Mouse (Mus musculus) CH12.LX (cell line): ENCODE results near the gene Otud4. TPM values are rescaled to one million over a fixed set of nuclear protein-coding genes. Genes with fewer than 3 reads are reported as not detected.

Experiments
- DNase-seq: peaks from one replicate; pipeline ENCODE4 v3.0.0-alpha.2; 2013; ENCODE audit errors: extremely low read depth
- H3K27ac ChIP-seq: 2 replicates; pipeline ENCODE4 v1.5.1; 2012; ENCODE audit warnings: low read depth, mild to moderate bottlenecking, control low read depth, moderate library complexity; ENCODE audit not compliant: insufficient read depth
- H3K27me3 ChIP-seq: replicated peaks from 2 replicates; pipeline ENCODE3; 2012; ENCODE audit warnings: inconsistent platforms
- H3K36me3 ChIP-seq, 2 experiments: replicated peaks in 1 of 2; 2 replicates each; pipeline versions ENCODE3 to v1.6.1; 2012; ENCODE audit warnings: inconsistent platforms in 1 of 2, low read length in 1 of 2, mild to moderate bottlenecking in 1 of 2, mixed read lengths in 1 of 2, moderate library complexity in 1 of 2; ENCODE audit not compliant: control insufficient read depth in 1 of 2, insufficient read depth in 1 of 2
- H3K4me1 ChIP-seq, 2 experiments: 2 replicates each; pipeline ENCODE4 v1.6.1; 2012; ENCODE audit warnings: inconsistent platforms in 1 of 2, moderate library complexity in 1 of 2; ENCODE audit not compliant: insufficient read depth in 2 of 2, control insufficient read depth in 1 of 2
- H3K4me2 ChIP-seq: 2 replicates; pipeline ENCODE4 v1.6.1; 2012; ENCODE audit warnings: low read depth, mild to moderate bottlenecking, control low read depth; ENCODE audit not compliant: poor library complexity, insufficient read depth, severe bottlenecking
- H3K4me3 ChIP-seq, 3 experiments: fragments of 150-350 bp in 1 of 3; sonication (generic) in 1 of 3; replicated peaks in 1 of 3; 2 replicates each; pipeline versions ENCODE3 to v1.5.1; 2011 to 2012; ENCODE audit warnings: low read depth in 2 of 3, low read length in 2 of 3, mild to moderate bottlenecking in 2 of 3, moderate library complexity in 2 of 3, control low read depth in 1 of 3, improper control_type of control experiment in 1 of 3, inconsistent platforms in 1 of 3, mixed read lengths in 1 of 3; ENCODE audit not compliant: poor library complexity in 1 of 3
- H3K79me2 ChIP-seq: replicated peaks from 2 replicates; pipeline ENCODE4 v1.6.1; 2012; ENCODE audit warnings: mild to moderate bottlenecking, moderate library complexity; ENCODE audit not compliant: control insufficient read depth, poor library complexity, insufficient read depth, severe bottlenecking; ENCODE audit errors: extremely low read depth
- H3K9ac ChIP-seq: 2 replicates; pipeline ENCODE4 v1.6.1; 2012; ENCODE audit warnings: low read depth, mild to moderate bottlenecking, control low read depth, moderate library complexity; ENCODE audit not compliant: insufficient read depth
- H3K9me3 ChIP-seq: replicated peaks from 2 replicates; pipeline ENCODE3; 2012; ENCODE audit warnings: low read length, inconsistent platforms, mixed read lengths
- BHLHE40 ChIP-seq: IDR thresholded peaks from 2 replicates; pipeline ENCODE4 v1.6.1; 2011; ENCODE audit warnings: mild to moderate bottlenecking, low read depth, low read length, improper control_type of control experiment
- CHD1 ChIP-seq: IDR thresholded peaks from 2 replicates; pipeline ENCODE4 v1.6.1; 2012; ENCODE audit warnings: low read depth, low read length, improper control_type of control experiment, inconsistent platforms
- CHD2 ChIP-seq: IDR thresholded peaks from 2 replicates; pipeline ENCODE4 v1.6.1; 2011; ENCODE audit warnings: low read length, improper control_type of control experiment
- CTCF ChIP-seq, 2 experiments: IDR thresholded peaks in 1 of 2; conservative IDR thresholded peaks in 1 of 2; 2 replicates each; pipeline ENCODE4 v1.5.1; 2011 to 2012; ENCODE audit warnings: low read depth in 2 of 2, low read length in 2 of 2, improper control_type of control experiment in 1 of 2, inconsistent platforms in 1 of 2, mild to moderate bottlenecking in 1 of 2, moderate library complexity in 1 of 2
- E2F4 ChIP-seq: IDR thresholded peaks from 2 replicates; pipeline ENCODE4 v1.6.1; 2011; ENCODE audit warnings: low read depth, low read length, improper control_type of control experiment; ENCODE audit not compliant: insufficient replicate concordance
- ELF1 ChIP-seq: IDR thresholded peaks from 2 replicates; pipeline ENCODE4 v1.6.1; 2014; ENCODE audit warnings: low read depth, mild to moderate bottlenecking, inconsistent platforms, low read length, improper control_type of control experiment
- EP300 ChIP-seq: IDR thresholded peaks from 2 replicates; pipeline ENCODE4 v1.6.1; 2011; ENCODE audit warnings: low read length, improper control_type of control experiment
- ETS1 ChIP-seq: conservative IDR thresholded peaks from 2 replicates; pipeline ENCODE4 v1.6.1; 2012; ENCODE audit warnings: low read depth, mild to moderate bottlenecking, inconsistent platforms, low read length, improper control_type of control experiment, moderate library complexity
- GABPA ChIP-seq: IDR thresholded peaks from 2 replicates; pipeline ENCODE4 v1.6.1; 2012; ENCODE audit warnings: low read depth, low read length, improper control_type of control experiment, inconsistent platforms; ENCODE audit not compliant: insufficient replicate concordance
- HCFC1 ChIP-seq: IDR thresholded peaks from 2 replicates; pipeline ENCODE4 v1.6.1; 2012; ENCODE audit warnings: low read depth, mild to moderate bottlenecking, inconsistent platforms, low read length, improper control_type of control experiment
- IRF4 ChIP-seq: IDR thresholded peaks from 2 replicates; pipeline ENCODE4 v1.6.1; 2014; ENCODE audit warnings: low read depth, mild to moderate bottlenecking, inconsistent platforms, low read length, improper control_type of control experiment
- JUN ChIP-seq: IDR thresholded peaks from 2 replicates; pipeline ENCODE4 v1.6.1; 2011; ENCODE audit warnings: low read depth, mild to moderate bottlenecking, low read length, improper control_type of control experiment, moderate library complexity; ENCODE audit not compliant: insufficient read depth
- JUND ChIP-seq: conservative IDR thresholded peaks from 2 replicates; pipeline ENCODE4 v1.6.1; 2011; ENCODE audit warnings: low read depth, low read length, improper control_type of control experiment
- KAT2A ChIP-seq: IDR thresholded peaks from 2 replicates; pipeline ENCODE4 v1.6.1; 2012; ENCODE audit warnings: low read length, improper control_type of control experiment, inconsistent platforms; ENCODE audit not compliant: insufficient replicate concordance
- MAFK ChIP-seq: IDR thresholded peaks from 2 replicates; pipeline ENCODE4 v1.6.1; 2011; ENCODE audit warnings: low read length, improper control_type of control experiment; ENCODE audit not compliant: insufficient replicate concordance
- MAX ChIP-seq: IDR thresholded peaks from 2 replicates; pipeline ENCODE4 v1.6.1; 2011; ENCODE audit warnings: low read length, improper control_type of control experiment
- MAZ ChIP-seq: IDR thresholded peaks from 2 replicates; pipeline ENCODE4 v1.6.1; 2012; ENCODE audit warnings: low read depth, mild to moderate bottlenecking, inconsistent platforms, low read length, improper control_type of control experiment, moderate library complexity
- MEF2A ChIP-seq: IDR thresholded peaks from 2 replicates; pipeline ENCODE4 v1.6.1; 2014; ENCODE audit warnings: low read depth, mild to moderate bottlenecking, inconsistent platforms, low read length, improper control_type of control experiment, borderline replicate concordance
- MXI1 ChIP-seq: IDR thresholded peaks from 2 replicates; pipeline ENCODE4 v1.6.1; 2011; ENCODE audit warnings: mild to moderate bottlenecking, low read depth, low read length, improper control_type of control experiment
- NELFE ChIP-seq: IDR thresholded peaks from 2 replicates; pipeline ENCODE4 v1.6.1; 2011; ENCODE audit warnings: low read depth, low read length, improper control_type of control experiment
- NRF1 ChIP-seq: IDR thresholded peaks from 2 replicates; pipeline ENCODE4 v1.6.1; 2014; ENCODE audit warnings: low read depth, mild to moderate bottlenecking, inconsistent platforms, low read length, improper control_type of control experiment, moderate library complexity
- PAX5 ChIP-seq: IDR thresholded peaks from 2 replicates; pipeline ENCODE4 v1.6.1; 2012; ENCODE audit warnings: low read length, inconsistent platforms, mixed read lengths
- POLR2A ChIP-seq: IDR thresholded peaks from 2 replicates; pipeline ENCODE4 v1.6.1; 2011; ENCODE audit warnings: low read depth, mild to moderate bottlenecking, improper control_type of control experiment, low read length
- POLR2AphosphoS2 ChIP-seq: IDR thresholded peaks from 2 replicates; pipeline ENCODE4 v1.6.1; 2011; ENCODE audit warnings: low read depth, low read length, improper control_type of control experiment
- RAD21 ChIP-seq: IDR thresholded peaks from 2 replicates; pipeline ENCODE4 v1.6.1; 2011; ENCODE audit warnings: low read depth, mild to moderate bottlenecking, low read length, improper control_type of control experiment, moderate library complexity
- RCOR1 ChIP-seq: conservative IDR thresholded peaks from 2 replicates; pipeline ENCODE4 v1.6.1; 2012; ENCODE audit warnings: low read depth, mild to moderate bottlenecking, inconsistent platforms, low read length, improper control_type of control experiment
- SIN3A ChIP-seq: IDR thresholded peaks from 2 replicates; pipeline ENCODE4 v1.6.1; 2012; ENCODE audit warnings: low read length, improper control_type of control experiment, inconsistent platforms
- SMC3 ChIP-seq: IDR thresholded peaks from 2 replicates; pipeline ENCODE4 v1.6.1; 2011; ENCODE audit warnings: low read depth, low read length, improper control_type of control experiment
- TBP ChIP-seq: conservative IDR thresholded peaks from 2 replicates; pipeline ENCODE4 v1.6.1; 2011; ENCODE audit warnings: low read depth, low read length, improper control_type of control experiment
- TCF12 ChIP-seq: IDR thresholded peaks from 2 replicates; pipeline ENCODE4 v1.6.1; 2014; ENCODE audit warnings: low read depth, mild to moderate bottlenecking, inconsistent platforms, low read length, improper control_type of control experiment
- UBTF ChIP-seq: IDR thresholded peaks from 2 replicates; pipeline ENCODE4 v1.6.1; 2012; ENCODE audit warnings: low read depth, mild to moderate bottlenecking, inconsistent platforms, low read length, improper control_type of control experiment, moderate library complexity
- USF1 ChIP-seq: IDR thresholded peaks from 2 replicates; pipeline ENCODE4 v1.6.1; 2014; ENCODE audit warnings: low read depth, mild to moderate bottlenecking, inconsistent platforms, low read length, improper control_type of control experiment
- USF2 ChIP-seq: conservative IDR thresholded peaks from 2 replicates; pipeline ENCODE4 v1.6.1; 2011; ENCODE audit warnings: low read depth, low read length, improper control_type of control experiment
- ZC3H11A ChIP-seq: IDR thresholded peaks from 2 replicates; pipeline ENCODE4 v1.6.1; 2012; ENCODE audit warnings: low read depth, mild to moderate bottlenecking, inconsistent platforms, low read length, improper control_type of control experiment
- ZKSCAN1 ChIP-seq: IDR thresholded peaks from 2 replicates; pipeline ENCODE4 v1.6.1; 2012; ENCODE audit warnings: low read depth, inconsistent platforms, low read length, improper control_type of control experiment, borderline replicate concordance
- ZMIZ1 ChIP-seq: IDR thresholded peaks from 2 replicates; pipeline ENCODE4 v1.6.1; 2012; ENCODE audit warnings: low read depth, mild to moderate bottlenecking, inconsistent platforms, low read length, improper control_type of control experiment
- ZNF384 ChIP-seq: IDR thresholded peaks from 2 replicates; pipeline ENCODE4 v1.6.1; 2012; ENCODE audit warnings: low read depth, low read length, improper control_type of control experiment, inconsistent platforms
- dilution Hi-C: fragments of 300-500 bp; cut with MboI; formaldehyde crosslinking; loops from 2 replicates; pipeline ENCODE4 v1.14.3; 2020; ENCODE audit warnings: low sequenced_read_pairs; ENCODE audit not compliant: extremely low pct_unique_long_range_greater_than_20kb, extremely low pct_ligation_motif_present
- in situ Hi-C: fragments of 300-500 bp; cut with MboI; formaldehyde crosslinking; loops from 3 replicates; pipeline ENCODE4 v1.14.3; 2019; ENCODE audit warnings: low sequenced_read_pairs, low pct_ligation_motif_present, low pct_unique_long_range_greater_than_20kb, mixed read lengths
- polyA plus RNA-seq: library from polyadenylated mRNA; unstranded; fragments of >175 nt; gene quantifications from 2 replicates; pipeline ENCODE4 v1.2.1, GENCODE M21; 2012; ENCODE audit warnings: low read depth; ENCODE audit not compliant: insufficient read length
- total RNA-seq, 2 experiments: library from RNA; depleted of rRNA; stranded (reverse); fragments of 300-350 nt in 1 of 2; fragments of >200 nt in 1 of 2; gene quantifications; 2 replicates each; pipeline ENCODE4 v1.2.3; 2012 to 2014

Gene Otud4
- total and polyA plus RNA-seq, 3 experiments: 22.8 to 44.6 (median 42.3) TPM

DNA sequence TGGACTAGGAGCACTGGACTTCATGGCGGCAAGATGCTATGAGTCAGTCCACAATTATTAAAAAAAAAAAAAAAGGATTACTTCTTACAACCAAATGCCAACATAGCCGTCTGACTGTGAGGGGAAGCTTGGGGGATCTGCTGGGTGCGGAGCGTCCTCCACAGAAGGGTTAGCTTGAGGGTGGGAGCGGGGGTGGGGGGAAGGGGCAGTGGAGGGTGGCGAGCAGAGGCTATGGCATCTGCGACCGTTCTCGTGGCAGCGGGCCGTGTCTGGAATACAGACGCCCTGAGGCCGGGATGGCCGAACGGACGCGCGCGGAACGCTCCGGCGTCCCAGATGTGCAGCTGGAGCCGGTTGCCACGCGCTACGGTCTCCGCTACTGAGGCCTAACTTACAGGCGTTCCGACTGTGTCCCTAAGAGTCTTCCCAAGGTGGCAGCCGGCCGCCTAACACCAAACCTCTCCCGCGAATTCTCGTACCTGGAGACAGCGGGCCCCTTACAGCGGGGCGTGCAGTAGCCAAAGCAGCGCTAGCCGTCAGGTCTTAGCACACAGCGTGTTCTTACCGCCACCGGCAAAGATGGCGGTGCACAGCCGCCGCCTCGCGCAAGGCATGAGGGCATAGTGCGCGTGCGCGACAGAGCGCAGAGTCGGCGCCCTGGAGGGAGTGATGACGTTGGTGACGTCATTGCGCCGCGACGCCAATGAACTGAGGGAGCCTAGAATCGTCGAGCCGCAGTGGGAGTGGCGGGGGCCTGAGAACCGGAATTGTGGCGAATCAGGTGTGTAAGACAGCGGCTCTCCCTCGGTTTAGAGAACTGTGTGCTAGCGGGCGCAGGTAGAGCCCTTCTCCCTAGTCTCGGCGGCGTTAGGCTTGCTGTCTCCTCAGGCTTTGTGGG is 71.9 kb downstream of the Otud4 start, which contains the start of the genes Abce1 and Anapc10:
Gene Abce1 (minus strand): TSS at position 677 of the 898 bp plus-strand sequence.
Gene Anapc10 (plus strand): TSS at position 757 of the 898 bp plus-strand sequence.
- H3K27ac ChIP-seq: peak within 1 kb of the TSS; percentile 51
- H3K9ac ChIP-seq: peak within 1 kb of the TSS; percentile 94
- peaks cover 17 to 31% of the 10 kb centered on the region in 2 experiments for H3K36me3 ChIP-seq
- in situ Hi-C loops (no loop called here), dilution Hi-C loops (no loop called here)
- peaks cover 2 to 13% of the 10 kb centered on the region in 2 experiments; a peak in 2 of 4 replicates for H3K4me1 ChIP-seq
- DNase-seq: peak; percentile 99
- no peaks in the 10 kb centered on the region for H3K9me3 ChIP-seq
- H3K79me2 ChIP-seq: peaks cover 37% of the 10 kb centered on the region
- H3K4me2 ChIP-seq: peak within 1 kb of the TSS; percentile 95
- peak within 1 kb of the TSS; percentile 76 to 96 (median 82) for H3K4me3 ChIP-seq
- H3K27me3 ChIP-seq: no peaks in the 10 kb centered on the region
- no peak for TF ChIP-seq SMC3
- peak; percentile 65; the same call in 1 of the 2 replicates for TF ChIP-seq E2F4
- peak; percentile 51; the same call in 1 of the 2 replicates for TF ChIP-seq ETS1
- TF ChIP-seq PAX5: no peak
- TF ChIP-seq JUND: peak; percentile 62; the same call in 1 of the 2 replicates
- TF ChIP-seq MXI1: peak; percentile 91
- TF ChIP-seq POLR2AphosphoS2: peak; percentile 73; the same call in 1 of the 2 replicates
- TF ChIP-seq USF1: no peak
- TF ChIP-seq RCOR1: 0 out of 2 replicates have a peak, but pooled peaks have one; percentile 38
- TF ChIP-seq CTCF (conservative IDR thresholded peaks at IDR 0.05 in 1 of 2, IDR thresholded peaks at IDR 0.05 in 1 of 2; ENCODE audit: low read depth in 2 of 2, low read length in 2 of 2): no peak
- peak; percentile 92 for TF ChIP-seq POLR2A
- no peak for TF ChIP-seq USF2
- TF ChIP-seq ZKSCAN1: no peak
- TF ChIP-seq ZNF384: no peak
- TF ChIP-seq NELFE: peak; percentile 92
- TF ChIP-seq RAD21: no peak
- TF ChIP-seq EP300: no peak
- peak; percentile 97 for TF ChIP-seq SIN3A
- TF ChIP-seq JUN: no peak; the same call in 1 of the 2 replicates
- TF ChIP-seq UBTF: no peak; the same call in 1 of the 2 replicates
- TF ChIP-seq MAX: peak; percentile 96
- TF ChIP-seq IRF4: peak; percentile 76; the same call in 1 of the 2 replicates
- TF ChIP-seq MAZ: peak; percentile 93
- TF ChIP-seq MEF2A: peak; percentile 81
- TF ChIP-seq GABPA: peak; percentile 79; the same call in 1 of the 2 replicates
- 0 out of 2 replicates have a peak, but pooled peaks have one; percentile 71 for TF ChIP-seq TBP
- TF ChIP-seq BHLHE40: 0 out of 2 replicates have a peak, but pooled peaks have one; percentile 22
- peak; percentile 93 for TF ChIP-seq TCF12
- no peak for TF ChIP-seq MAFK
- peak; percentile 95 for TF ChIP-seq NRF1
- peak; percentile 48; the same call in 1 of the 2 replicates for TF ChIP-seq CHD2
- TF ChIP-seq ELF1: peak; percentile 88
- peak; percentile 66; the same call in 1 of the 2 replicates for TF ChIP-seq ZMIZ1
- no peak for TF ChIP-seq CHD1
- peak; percentile 92 for TF ChIP-seq HCFC1
- TF ChIP-seq ZC3H11A: no peak
- peak; percentile 86; the same call in 1 of the 2 replicates for TF ChIP-seq KAT2A
